Mouse (Mus musculus) right cerebral cortex, adult 18-20 months (tissue): ENCODE data around the gene Trim9.

Source experiments
- DNase-seq: peaks from one replicate; pipeline ENCODE4 v3.0.0; 2022; ENCODE audit warnings: mixed read lengths

Trim9 gene

GRCm38 (mm10) chr12:70251210-70251884 lies 96.1 kb downstream of the Trim9 start:
- DNase-seq: no peak

DNA sequence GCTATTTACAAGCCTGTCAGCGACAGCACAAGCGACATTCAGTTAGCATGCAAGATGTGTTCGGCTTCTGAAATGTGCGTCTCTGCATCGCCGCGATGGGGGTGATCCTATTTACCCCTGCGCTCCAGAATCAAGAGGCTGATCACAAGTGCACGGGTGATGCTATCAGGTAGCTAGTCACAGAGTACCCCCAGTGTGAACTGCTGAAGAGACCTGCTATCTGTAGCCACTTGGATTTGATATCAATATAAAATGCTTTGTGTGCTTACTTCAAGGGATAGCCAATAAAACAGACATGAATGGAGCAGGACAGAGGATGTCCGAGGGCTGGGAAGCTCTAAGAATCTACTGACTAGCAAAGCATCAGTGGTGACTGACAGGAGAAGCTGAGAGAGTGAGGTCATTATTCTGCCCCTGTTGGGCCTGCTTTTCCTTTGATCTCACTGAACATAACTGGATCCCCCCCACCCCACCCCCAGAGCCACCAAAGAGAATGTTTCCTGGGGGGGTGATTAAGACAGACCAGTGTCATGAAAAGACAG lies 97.7 kb downstream of the Trim9 start:
- DNase-seq: no peak

DNA sequence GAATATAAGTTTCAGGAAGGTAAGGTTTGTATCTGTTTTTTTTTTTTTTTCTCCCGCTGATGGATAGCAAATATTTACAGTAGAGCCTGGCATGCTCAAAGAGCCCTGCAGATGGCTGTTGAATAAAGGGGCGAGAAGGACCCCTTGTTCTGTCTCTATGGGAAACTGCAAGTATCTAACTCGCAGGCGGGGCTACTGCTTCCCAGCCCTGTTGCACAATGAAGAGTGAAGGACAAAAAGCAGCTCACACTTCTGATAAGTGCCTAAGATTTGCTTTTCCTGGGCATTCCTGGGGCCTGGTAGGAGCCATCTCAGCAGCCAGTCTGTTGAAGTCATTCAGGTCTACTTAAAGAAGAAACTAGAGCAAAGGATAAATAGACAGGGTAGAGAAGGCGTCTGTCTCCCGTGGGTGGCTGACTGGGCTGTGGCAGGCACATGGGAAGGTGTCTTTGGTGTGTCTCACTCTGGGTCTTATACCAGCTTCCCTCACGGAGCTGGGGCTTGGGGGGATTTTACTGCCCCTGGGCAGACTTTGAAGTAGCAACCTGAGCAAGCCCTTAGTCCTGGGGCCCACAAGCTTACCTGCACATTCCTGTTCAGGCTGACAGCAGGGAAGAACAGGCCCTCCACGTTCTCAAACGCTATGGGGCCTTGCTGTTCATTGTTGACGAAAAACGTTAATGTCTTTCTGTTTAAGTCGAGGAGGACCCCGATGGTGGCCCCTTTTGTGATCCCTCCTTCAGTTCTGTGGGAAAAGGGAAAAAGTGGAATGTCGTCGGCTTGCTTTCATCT lies 99.5 kb downstream of the Trim9 start:
- no peak for DNase-seq

- DNase-seq: no peak
Observed at GRCm38 (mm10) chr12:70242550-70242949, 104.9 kb downstream of the Trim9 start.

- DNase-seq: no peak
Observed at GRCm38 (mm10) chr12:70239741-70240140, 107.7 kb downstream of the Trim9 start.

DNA sequence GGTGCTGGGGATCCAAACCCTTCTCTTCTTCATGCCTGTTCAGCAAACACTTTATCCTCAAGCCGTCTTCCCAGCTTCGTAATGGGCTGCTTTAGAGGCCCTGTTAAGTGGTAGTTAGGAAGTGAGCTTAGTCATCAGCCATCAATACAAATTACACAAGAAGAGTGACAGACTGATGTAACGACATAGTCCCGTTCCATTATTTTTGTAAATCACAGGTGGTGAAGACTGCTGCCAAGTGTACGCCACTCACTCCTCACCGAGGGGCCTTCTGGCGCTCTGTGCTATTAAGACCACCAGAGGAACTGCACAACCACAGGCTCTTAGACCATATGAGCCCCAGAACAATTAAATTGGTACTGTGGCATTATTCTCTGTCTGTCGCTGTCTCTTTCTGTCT lies 108.8 kb downstream of the Trim9 start:
- DNase-seq: no peak

DNA sequence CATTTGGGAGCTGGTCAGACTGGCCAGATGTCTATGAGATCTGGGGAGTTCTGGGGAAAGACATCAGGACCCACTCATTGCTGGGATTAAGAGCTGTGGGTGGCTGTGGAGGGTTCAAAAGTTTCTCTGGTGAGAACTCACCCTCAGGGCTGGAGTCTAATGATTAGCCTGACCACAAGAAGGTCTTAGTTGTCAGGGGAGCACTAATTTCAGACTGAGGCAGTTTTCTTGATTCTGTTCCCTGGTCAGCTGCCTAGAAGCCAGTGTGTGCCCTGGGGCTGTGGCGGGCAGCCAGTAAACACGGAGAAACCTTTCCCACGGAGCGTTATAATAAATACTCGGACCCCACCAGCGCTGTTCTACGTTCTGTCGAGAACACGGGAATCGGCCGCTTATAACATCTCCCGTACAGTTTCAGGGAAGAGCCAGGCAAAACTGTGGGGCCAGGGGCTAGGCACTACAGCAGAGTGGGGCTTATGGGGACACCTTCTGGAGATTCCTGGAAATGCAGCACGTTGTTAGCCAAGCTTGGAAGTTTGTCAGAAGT lies 112.4 kb downstream of the Trim9 start:
- peak; percentile 72 for DNase-seq

GRCm38 (mm10) chr12:70234411-70234810 lies 113.0 kb downstream of the Trim9 start:
- no peak for DNase-seq

DNA sequence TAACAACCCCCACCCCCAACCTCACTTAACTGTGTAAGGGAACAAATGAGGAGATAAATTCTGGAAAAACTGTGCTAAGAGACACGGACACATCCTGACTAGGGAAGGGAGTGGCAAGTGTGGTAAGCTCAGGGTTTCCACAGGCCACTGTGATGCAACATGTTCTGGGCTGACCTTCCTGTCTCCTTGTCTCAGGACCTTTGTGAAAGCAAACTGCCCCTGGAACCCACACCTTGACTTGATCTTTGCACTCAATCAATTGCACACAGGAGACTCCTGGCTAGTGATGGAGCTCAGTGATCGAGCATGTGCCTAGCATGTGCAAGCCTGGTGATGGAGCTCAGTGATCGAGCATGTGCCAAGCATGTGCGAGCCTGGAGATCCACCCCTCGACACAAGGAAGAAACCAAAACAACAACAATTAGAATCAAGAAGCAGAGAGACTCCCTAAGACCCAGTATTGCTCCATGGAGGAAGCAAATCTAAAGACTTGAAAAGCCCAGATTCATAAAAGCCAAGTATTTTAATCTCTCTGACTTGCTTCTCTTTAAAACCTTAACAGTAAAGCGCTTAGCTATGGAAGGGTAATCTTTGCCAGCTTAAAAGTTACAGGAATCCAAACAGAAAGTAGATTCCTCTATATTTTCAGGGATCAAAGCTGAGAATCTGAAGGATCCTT lies 113.6 kb downstream of the Trim9 start:
- no peak for DNase-seq

- DNase-seq: no peak
Observed at GRCm38 (mm10) chr12:70232020-70232544, 115.3 kb downstream of the Trim9 start.

GRCm38 (mm10) chr12:70231294-70231693 lies 116.1 kb downstream of the Trim9 start, which contains the start of gene Pygl:
Pygl (minus strand) TSS chr12:70231488.
- no peak for DNase-seq

- no peak for DNase-seq
Observed at GRCm38 (mm10) chr12:70228155-70228554, 119.3 kb downstream of the Trim9 start.

DNA sequence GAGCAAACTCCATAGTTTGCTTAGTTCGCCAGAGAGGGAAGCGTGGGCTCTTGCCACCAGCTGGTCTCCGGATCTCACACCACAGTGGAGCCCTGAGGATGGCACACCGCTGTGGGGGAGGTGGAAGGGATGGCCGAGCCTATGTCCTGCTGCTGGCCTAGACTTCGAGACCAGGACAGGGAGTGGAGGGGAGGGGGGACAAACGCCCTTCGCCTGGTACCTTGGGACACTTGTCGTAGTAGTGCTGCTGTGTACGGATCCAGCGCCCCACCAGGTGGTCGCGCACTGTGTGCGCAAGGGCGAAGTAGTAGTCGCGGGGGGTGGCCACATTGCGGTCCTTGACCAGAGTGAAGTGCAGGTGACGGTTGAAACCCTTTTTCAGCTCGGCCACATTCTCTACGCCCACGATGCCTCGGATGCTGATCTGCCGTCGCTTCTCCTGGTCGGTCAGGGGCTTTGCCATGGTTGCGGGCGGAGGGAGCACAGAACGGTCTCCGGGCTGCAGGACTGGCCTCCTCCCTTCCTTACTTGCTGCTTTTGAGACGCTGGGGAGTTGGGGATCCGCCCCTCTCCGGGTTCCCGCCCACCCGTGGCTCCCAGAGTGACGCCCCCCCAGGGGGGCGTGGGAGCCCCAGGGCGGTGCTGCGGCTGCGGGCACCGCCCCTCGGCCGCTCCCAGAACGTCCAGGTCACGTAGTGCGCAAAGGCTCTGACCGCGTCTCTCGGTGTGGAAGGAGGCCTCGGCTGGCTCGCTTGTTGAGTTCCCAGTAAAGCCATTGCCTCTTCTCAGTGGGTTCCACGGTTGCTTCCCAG lies 120.1 kb downstream of the Trim9 start:
- DNase-seq: peak; percentile 46

- DNase-seq: no peak
Observed at GRCm38 (mm10) chr12:70226655-70227054, 120.8 kb downstream of the Trim9 start.

DNA sequence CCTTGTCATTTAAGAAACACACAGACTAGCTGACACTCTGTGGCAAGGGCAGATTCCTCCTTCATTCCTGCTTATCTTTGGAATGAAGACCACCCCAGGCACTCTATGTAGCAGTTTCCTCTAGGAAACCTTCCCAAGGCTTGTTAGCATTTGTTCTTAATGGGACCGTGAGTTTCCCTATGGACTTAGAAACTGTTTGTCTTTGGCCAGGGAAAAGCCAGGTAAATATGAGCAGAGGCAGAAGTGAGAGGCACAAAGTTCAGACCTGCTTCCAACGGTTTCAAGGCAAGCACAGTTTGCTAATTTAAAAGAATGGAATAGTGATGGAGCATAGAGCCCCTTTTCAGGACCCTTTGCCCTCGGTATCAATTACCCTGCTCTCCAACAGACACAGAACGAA lies 124.1 kb downstream of the Trim9 start:
- no peak for DNase-seq

- DNase-seq: no peak
Observed at GRCm38 (mm10) chr12:70221425-70221824, 126.0 kb downstream of the Trim9 start.

GRCm38 (mm10) chr12:70218795-70219540 lies 128.4 kb downstream of the Trim9 start:
- DNase-seq: no peak

- DNase-seq: no peak
Observed at GRCm38 (mm10) chr12:70216229-70216800, 131.1 kb downstream of the Trim9 start.

DNA sequence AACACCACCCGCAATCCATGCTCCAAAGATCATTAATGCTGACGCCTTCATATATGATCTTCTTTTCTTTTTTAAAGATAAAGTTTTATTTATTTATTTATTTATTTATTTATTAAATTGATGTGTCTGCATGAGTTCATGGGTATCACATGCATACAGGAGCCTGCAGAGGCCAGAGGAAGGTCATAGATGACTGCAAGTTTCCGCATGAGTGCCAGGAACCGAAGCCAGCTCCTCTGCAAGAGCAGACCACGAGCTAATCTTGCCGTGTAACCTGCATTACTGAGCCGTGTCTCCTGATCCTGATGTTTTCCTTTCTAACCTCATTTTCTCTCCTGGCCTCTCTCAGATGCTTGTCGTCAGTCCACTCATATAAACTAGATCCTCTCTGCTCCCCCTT lies 133.1 kb downstream of the Trim9 start:
- DNase-seq: no peak

DNA sequence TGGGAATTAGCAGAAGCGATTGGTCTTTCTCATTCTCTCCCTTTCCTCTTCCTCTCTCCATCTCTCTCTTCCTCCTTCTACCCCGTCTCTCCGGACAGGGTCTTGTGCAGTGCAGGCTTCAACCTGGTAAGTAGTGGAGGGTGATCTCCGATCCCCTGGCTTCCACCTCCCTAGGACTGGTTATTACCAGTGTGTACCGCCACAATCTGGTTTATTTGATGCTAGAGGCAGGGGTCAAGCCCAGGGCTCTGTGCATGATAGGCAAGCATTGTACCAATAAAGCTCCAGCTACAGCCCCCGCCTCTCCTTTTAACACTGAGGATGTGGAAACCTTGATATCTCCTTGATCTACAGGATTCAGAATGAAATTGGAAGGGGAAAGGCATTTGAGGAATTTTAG lies 133.8 kb downstream of the Trim9 start:
- no peak for DNase-seq

DNA sequence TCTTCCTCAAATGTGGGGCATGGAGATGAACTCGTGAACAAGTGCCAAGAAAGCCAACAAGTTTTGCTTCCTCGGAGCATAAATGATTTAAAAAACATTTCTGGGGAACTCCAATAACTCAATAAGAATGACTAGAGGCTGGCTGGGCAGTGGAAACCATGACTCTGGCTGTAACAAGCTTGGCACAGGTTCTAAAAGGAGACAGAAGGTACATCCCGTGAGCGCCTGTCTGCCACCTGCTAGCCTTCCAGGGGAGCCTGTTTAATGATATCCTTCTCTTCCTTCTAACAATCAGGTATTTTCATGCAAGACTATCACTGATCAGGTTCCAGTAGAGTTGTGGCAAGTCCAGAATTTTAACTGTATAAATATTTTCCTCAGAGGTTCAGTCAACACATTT lies 134.9 kb downstream of the Trim9 start:
- no peak for DNase-seq
